Mouse (Mus musculus): ENCODE results near the gene Peli1.
A peak's percentile ranks its signal among the peaks of the same experiment; 100 is the strongest.
"Not testable (repeated sequence)": the region's sequence is repeated elsewhere in the genome, so short reads cannot be mapped to it uniquely, and the experiment has no call there.

Peli1 gene

GRCm38 (mm10) chr11:21153111-21153510 lies 62.0 kb downstream of the Peli1 start:
- DNase-seq (ENCODE audit: low spot score), result no peak

GRCm38 (mm10) chr11:21157595-21157994 lies 66.5 kb downstream of the Peli1 start:
- DNase-seq (ENCODE audit: low spot score), result no peak

GRCm38 (mm10) chr11:21162093-21162492 lies 71.0 kb downstream of the Peli1 start:
- no peak for DNase-seq (ENCODE audit: low spot score)

- no peak for DNase-seq (ENCODE audit: low spot score)
These were observed 72.1 kb downstream of the Peli1 start for GRCm38 (mm10) chr11:21163143-21163542.

- peak; percentile 60 for DNase-seq (ENCODE audit: low spot score)
These were observed 72.6 kb downstream of the Peli1 start for GRCm38 (mm10) chr11:21163673-21164072.

- no peak for DNase-seq (ENCODE audit: low spot score)
These were observed 73.4 kb downstream of the Peli1 start for GRCm38 (mm10) chr11:21164312-21164993.

- DNase-seq (ENCODE audit: low spot score), result no peak
These were observed 74.0 kb downstream of the Peli1 start for GRCm38 (mm10) chr11:21164994-21165560.

GRCm38 (mm10) chr11:21166495-21167096 lies 75.5 kb downstream of the Peli1 start:
- no peak for DNase-seq (ENCODE audit: low spot score)

GRCm38 (mm10) chr11:21168828-21169607 lies 77.9 kb downstream of the Peli1 start:
- DNase-seq (ENCODE audit: low spot score), result no peak

- DNase-seq (ENCODE audit: low spot score), result not testable (repeated sequence)
These were observed 78.4 kb downstream of the Peli1 start for GRCm38 (mm10) chr11:21169608-21169860.

GRCm38 (mm10) chr11:21172281-21172680 lies 81.2 kb downstream of the Peli1 start:
- DNase-seq (ENCODE audit: low spot score), result no peak

GRCm38 (mm10) chr11:21173926-21174325 lies 82.8 kb downstream of the Peli1 start:
- no peak for DNase-seq (ENCODE audit: low spot score)

- no peak for DNase-seq (ENCODE audit: low spot score)
These were observed 83.3 kb downstream of the Peli1 start for GRCm38 (mm10) chr11:21174396-21174795.

- no peak for DNase-seq (ENCODE audit: low spot score)
These were observed 84.0 kb downstream of the Peli1 start for GRCm38 (mm10) chr11:21175063-21175462.

- DNase-seq (ENCODE audit: low spot score), result no peak
These were observed 85.4 kb downstream of the Peli1 start for GRCm38 (mm10) chr11:21176491-21176890.

GRCm38 (mm10) chr11:21178343-21178742 lies 87.3 kb downstream of the Peli1 start:
- peak; percentile 59 for DNase-seq (ENCODE audit: low spot score)

- DNase-seq (ENCODE audit: low spot score), result no peak
These were observed 88.0 kb downstream of the Peli1 start for GRCm38 (mm10) chr11:21178998-21179645.

- not testable (repeated sequence) for DNase-seq (ENCODE audit: low spot score)
These were observed 88.8 kb downstream of the Peli1 start for GRCm38 (mm10) chr11:21179873-21180272.

- DNase-seq (ENCODE audit: low spot score), result no peak
These were observed 89.6 kb downstream of the Peli1 start for GRCm38 (mm10) chr11:21180650-21181049.

GRCm38 (mm10) chr11:21181616-21182015 lies 90.5 kb downstream of the Peli1 start:
- no peak for DNase-seq (ENCODE audit: low spot score)

- no peak for DNase-seq (ENCODE audit: low spot score)
These were observed 91.6 kb downstream of the Peli1 start for GRCm38 (mm10) chr11:21182709-21183108.

GRCm38 (mm10) chr11:21191821-21192220 lies 100.7 kb downstream of the Peli1 start:
- DNase-seq (ENCODE audit: low spot score), result not testable (repeated sequence)
